Mouse (Mus musculus) cerebellum, adult 2 months (tissue): Measurements from ENCODE around the gene Dydc2. TPM values are rescaled to one million over a fixed set of nuclear protein-coding genes. Genes with fewer than 3 reads are reported as not detected.

Experiments used
- DNase-seq, 2 experiments: peaks; one replicate each; pipeline ENCODE4 v3.0.0; 2021
- H3K27ac ChIP-seq: fragments of 200-500 bp; 2 replicates; pipeline ENCODE4 v1.5.1; 2012; ENCODE audit warnings: low read length, control low read depth, inconsistent platforms; ENCODE audit not compliant: insufficient read depth
- H3K27me3 ChIP-seq: fragments of 200-500 bp; 2 replicates; pipeline ENCODE4 v1.6.1; 2012; ENCODE audit warnings: inconsistent platforms, mild to moderate bottlenecking, low read length, moderate library complexity; ENCODE audit not compliant: control insufficient read depth, insufficient read depth
- H3K4me1 ChIP-seq: fragments of 200-500 bp; 2 replicates; pipeline ENCODE4 v1.6.1; 2011; ENCODE audit warnings: low read length; ENCODE audit not compliant: control insufficient read depth, insufficient read depth
- H3K4me3 ChIP-seq: fragments of 200-500 bp; replicated peaks from 2 replicates; pipeline ENCODE3; 2011; ENCODE audit warnings: mild to moderate bottlenecking, low read depth, low read length, control low read depth; ENCODE audit not compliant: insufficient read depth
- CTCF ChIP-seq: fragments of 200-500 bp; IDR thresholded peaks from 2 replicates; pipeline ENCODE4 v1.5.1; 2011; ENCODE audit warnings: low read depth, mild to moderate bottlenecking, control low read depth, low read length, moderate library complexity, borderline replicate concordance; ENCODE audit not compliant: insufficient read depth
- POLR2A ChIP-seq: fragments of 200-500 bp; IDR thresholded peaks from 2 replicates; pipeline ENCODE4 v1.6.1; 2011; ENCODE audit warnings: low read length, control low read depth, borderline replicate concordance; ENCODE audit not compliant: insufficient read depth
- WGBS: fragments of 180-500 bp; shearing (Covaris S2); methylation state at CpG from one replicate; pipeline ENCODE4 v1.1.7; 2018; 5-methylcytosine and 5-hydroxymethylcytosine counted together
- polyA plus RNA-seq: library from polyadenylated mRNA; depleted of rRNA; stranded (reverse); fragments of >200 nt; gene quantifications from 2 replicates; pipeline ENCODE4 v1.2.3, GENCODE M21; 2012; rRNA removed

Dydc2 gene
- polyA plus RNA-seq, 1 experiment = 2.0 TPM

GRCm38 (mm10) chr14:41005716-41006115 lies 63.3 kb downstream of the Dydc2 start:
- Histone ChIP-seq H3K4me3 (no peak overlapping the region), H3K4me1 (no peaks in the 10 kb centered on the region; the same call in 1 of the 2 replicates), H3K27me3 (no peaks in the 10 kb centered on the region), H3K27ac (no peak overlapping the region)
- 39% methylated on average over 9 of the region's 9 CpGs for WGBS
- no peak for DNase-seq
- TF ChIP-seq POLR2A (no peak), CTCF (no peak)

DNA sequence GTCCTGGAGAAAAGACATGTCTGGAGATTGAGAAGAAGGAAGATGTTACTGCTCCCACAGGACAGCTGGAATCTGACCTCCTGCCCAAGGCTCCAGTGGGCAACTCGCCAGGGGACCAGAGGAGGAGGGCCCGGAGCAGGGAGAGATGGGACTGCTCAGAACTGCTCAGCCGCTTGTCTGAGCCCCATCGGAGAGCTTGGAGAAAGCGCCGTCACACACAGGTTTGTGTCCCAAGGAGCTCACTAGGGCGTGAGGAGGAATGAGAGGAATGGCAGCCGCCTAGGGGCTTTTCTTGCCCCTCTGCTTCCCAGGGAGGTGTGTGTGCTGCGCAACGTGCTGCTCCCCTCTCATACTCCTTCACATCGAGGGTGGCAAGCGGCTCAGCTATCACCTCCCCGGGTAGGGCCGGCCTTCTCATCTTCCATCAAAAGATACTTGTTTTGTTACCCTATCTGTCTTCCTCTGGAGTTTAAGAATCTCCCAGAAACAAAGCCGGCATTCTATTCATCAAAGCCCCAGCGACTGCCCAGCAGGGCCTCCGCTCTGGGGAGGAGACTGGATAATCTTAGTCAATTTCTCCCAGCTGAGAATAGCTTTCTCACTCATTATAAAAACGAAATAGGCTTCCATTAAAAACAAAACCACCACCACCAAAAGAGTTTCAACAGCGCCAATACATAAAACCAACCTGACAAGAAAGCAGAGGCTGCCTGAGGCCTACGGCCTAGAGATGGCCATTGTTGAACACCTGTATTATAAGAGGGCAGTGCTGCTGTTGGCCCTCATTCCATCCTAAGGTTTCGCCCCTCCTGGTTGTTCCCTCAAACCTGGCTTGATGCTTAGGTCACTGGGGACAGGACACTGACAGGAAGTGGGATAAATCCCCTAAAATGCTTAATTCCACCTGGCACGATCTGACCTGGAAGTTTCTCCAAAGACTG lies 64.5 kb downstream of the Dydc2 start:
- Histone ChIP-seq H3K27me3 (no peaks in the 10 kb centered on the region), H3K4me1 (no peaks in the 10 kb centered on the region; the same call in 1 of the 2 replicates), H3K27ac (no peak overlapping the region), H3K4me3 (no peak overlapping the region)
- WGBS = 52% methylated on average over 22 of the region's 22 CpGs
- no peak for TF ChIP-seq POLR2A
- TF ChIP-seq CTCF = no peak
- no peak for DNase-seq

DNA sequence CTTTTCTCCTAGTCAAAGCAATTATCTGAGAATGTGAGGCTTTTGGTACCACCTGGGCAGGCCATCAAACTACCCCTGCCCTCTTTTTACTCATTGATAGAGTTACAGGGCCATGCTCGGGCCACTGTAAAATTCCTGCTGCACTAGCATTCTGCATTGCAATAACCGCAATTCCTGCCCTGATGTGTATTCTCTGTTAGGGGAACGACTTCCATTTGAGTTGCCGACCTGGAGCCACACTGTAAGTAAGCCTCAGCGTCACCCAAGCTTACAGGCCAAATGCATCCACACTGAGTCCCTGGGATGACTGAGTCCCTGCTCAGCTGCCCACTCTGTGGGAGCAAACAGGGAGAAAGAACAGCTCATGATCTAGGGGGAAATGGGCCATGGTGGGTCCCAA lies 67.4 kb downstream of the Dydc2 start:
- no peak for DNase-seq
- Histone ChIP-seq H3K27me3 (no peaks in the 10 kb centered on the region), H3K27ac (no peak overlapping the region), H3K4me3 (no peak overlapping the region), H3K4me1 (no peaks in the 10 kb centered on the region)
- 95% methylated on average over 5 of the region's 5 CpGs for WGBS
- no peak for TF ChIP-seq CTCF

- TF ChIP-seq POLR2A = no peak
- no peak for TF ChIP-seq CTCF
- H3K4me3 ChIP-seq = no peak overlapping the region
- no peaks in the 10 kb centered on the region for H3K4me1 ChIP-seq
- DNase-seq = no peak
- H3K27me3 ChIP-seq = no peaks in the 10 kb centered on the region
- 90% methylated on average over 4 of the region's 4 CpGs for WGBS
- no peak overlapping the region for H3K27ac ChIP-seq
Observed at GRCm38 (mm10) chr14:41000801-41001200, 68.2 kb downstream of the Dydc2 start.

DNA sequence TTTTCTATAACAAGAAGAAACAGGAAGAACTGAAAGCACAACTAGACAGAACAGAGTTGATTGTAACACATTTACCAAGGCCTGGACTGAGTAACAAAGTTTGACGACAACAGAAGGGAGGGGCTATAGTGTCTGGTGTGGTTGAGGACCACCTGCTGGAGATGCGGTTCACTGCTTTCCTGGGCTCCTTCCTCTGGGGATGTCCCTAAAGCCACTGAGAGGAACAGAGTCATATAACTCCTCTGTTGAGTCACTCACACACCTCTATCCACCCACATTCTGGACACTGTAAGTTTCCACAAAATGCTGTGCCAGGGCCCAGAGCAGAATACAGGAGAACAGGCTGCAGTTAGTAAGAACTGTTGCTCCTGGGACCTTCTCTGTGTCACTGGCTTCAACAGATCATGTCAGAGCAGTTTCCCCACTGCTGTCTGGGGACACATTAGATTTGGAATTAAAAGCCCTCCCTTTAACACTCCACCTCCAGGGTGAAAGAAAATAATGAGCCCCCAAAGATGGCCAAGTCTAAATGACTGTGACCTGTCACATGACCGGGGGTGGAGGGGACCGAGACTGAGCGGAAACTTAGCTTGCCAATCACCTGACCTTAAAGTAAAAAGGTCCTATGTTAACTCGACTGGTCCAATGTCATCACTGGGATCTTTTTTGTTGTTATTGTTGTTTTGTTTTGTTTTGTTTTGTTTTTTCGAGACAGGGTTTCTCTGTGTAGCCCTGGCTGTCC lies 68.9 kb downstream of the Dydc2 start:
- Histone ChIP-seq H3K27me3 (no peaks in the 10 kb centered on the region), H3K27ac (no peak overlapping the region), H3K4me1 (no peaks in the 10 kb centered on the region), H3K4me3 (no peak overlapping the region)
- no peak for DNase-seq
- WGBS = 77% methylated on average over 7 of the region's 7 CpGs
- TF ChIP-seq CTCF (no peak), POLR2A (no peak)

Other genes with a start within 250 kb of the Dydc2 start
- gene Sh2d4b, start 175.9 kb downstream of the Dydc2 start, polyA plus RNA-seq = 0.62 and 0.90 TPM in 2 replicates
- gene Tspan14, start 102.4 kb downstream of the Dydc2 start, polyA plus RNA-seq = 39.1 and 39.6 TPM in 2 replicates
- gene Fam213a, start 55.4 kb downstream of the Dydc2 start, polyA plus RNA-seq = 146 and 150 TPM in 2 replicates
- gene Dydc1, start 3.7 kb upstream of the Dydc2 start, polyA plus RNA-seq = not detected in 2 replicates
- gene Mat1a, start 35.8 kb upstream of the Dydc2 start, polyA plus RNA-seq = not detected in 2 replicates
- gene Sftpa1, start 62.6 kb upstream of the Dydc2 start, polyA plus RNA-seq = not detected in 2 replicates
- not detected in 2 replicates for gene Mbl1, start 82.2 kb upstream of the Dydc2 start, polyA plus RNA-seq
- not detected in 2 replicates for gene Sftpd, start 115.9 kb upstream of the Dydc2 start, polyA plus RNA-seq
- not detected in 2 replicates for gene Gm2832, start 209.6 kb upstream of the Dydc2 start, polyA plus RNA-seq